Mouse (Mus musculus) lung, postnatal 36 days (tissue): Measurements from ENCODE around the gene Olfr740.

Source experiments
- DNase-seq: peaks from one replicate; pipeline ENCODE4 v3.0.0; 2022; ENCODE audit warnings: mixed read lengths

Gene Olfr740

GRCm38 (mm10) chr14:50445245-50445644 lies at the start of gene Olfr740:
Olfr740 (plus strand) TSS chr14:50445545.
- no peak for DNase-seq

- no peak for DNase-seq
Measured at GRCm38 (mm10) chr14:50407268-50407667, 38.1 kb upstream of the Olfr740 start, which contains the start of gene Olfr738. Olfr738 (plus strand) TSS chr14:50407568.

GRCm38 (mm10) chr14:50418326-50418725 lies 27.0 kb upstream of the Olfr740 start, which contains the start of gene Olfr739:
Olfr739 (plus strand) TSS chr14:50418626.
- DNase-seq = no peak

- DNase-seq = no peak
Measured at GRCm38 (mm10) chr14:50472438-50472837, 27.1 kb downstream of the Olfr740 start, which contains the start of gene Olfr741. Olfr741 (plus strand) TSS chr14:50472738.

GRCm38 (mm10) chr14:50478406-50478805 lies 33.1 kb downstream of the Olfr740 start:
- DNase-seq = no peak

- no peak for DNase-seq
Measured at GRCm38 (mm10) chr14:50503300-50503699, 58.0 kb downstream of the Olfr740 start, which contains the start of gene Olfr742. Olfr742 (plus strand) TSS chr14:50503600.
